8 mouse cellular contexts compared by ENCODE assay signal in the genomic region with DNA sequence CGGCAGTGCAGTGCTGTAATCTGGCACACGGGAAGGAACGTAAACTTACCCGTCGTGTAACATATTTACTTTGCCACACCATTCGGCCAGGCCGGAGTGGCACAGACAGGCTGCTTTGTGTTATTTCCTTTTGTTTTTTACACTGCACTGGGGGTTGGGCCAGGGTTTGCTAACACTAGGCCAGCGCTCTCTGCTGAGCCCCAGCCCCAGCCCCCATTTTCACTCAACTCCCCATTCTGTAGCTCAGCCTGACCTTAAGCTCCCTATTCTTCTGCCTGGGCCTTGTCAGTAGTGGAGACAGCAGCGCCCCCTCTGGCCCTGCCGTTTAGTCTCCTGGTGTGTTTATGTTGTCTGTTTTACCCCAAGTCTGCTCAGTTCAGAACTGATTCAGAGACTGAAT.
DNase-seq lines count a peak whose midpoint lies in the region; ATAC-seq and TF ChIP-seq lines count a peak whose summit lies in the region.

No protein-coding gene starts in this region.

- 0 out of 2 replicates have a peak, but pooled peaks have one; percentile 21 for TF ChIP-seq CTCF in bone marrow, adult 2 months (IDR thresholded peaks at IDR 0.05; ENCODE audit: control insufficient read depth, insufficient read depth, low read length)

- ATAC-seq in hindbrain, embryonic 12.5 days (ENCODE audit: low FRiP score) = peak; percentile 58
- no peak for ATAC-seq in megakaryocyte-erythroid progenitor cell, adult 5-6 weeks (replicated peaks; ENCODE audit: low FRiP score, low TSS enrichment, poor library complexity, severe bottlenecking)

- no peaks in the 10 kb centered on the region; the same call in 1 of the 2 replicates for H3K4me1 ChIP-seq in bone marrow, adult 2 months (ENCODE audit: control insufficient read depth, insufficient read depth, low read length)
- peaks cover 38% of the 10 kb centered on the region for H3K4me1 ChIP-seq in hindbrain, embryonic 12.5 days

- H3K4me2 ChIP-seq in hindbrain, embryonic 12.5 days (replicated peaks) = no peak overlapping the region

- H3K9me3 ChIP-seq in hindbrain, embryonic 12.5 days (replicated peaks) = no peaks in the 10 kb centered on the region

- WGBS in bone marrow, adult 2 months = 79% methylated on average over 10 of the region's 10 CpGs
- 30% methylated on average over 10 of the region's 10 CpGs for WGBS in hindbrain, embryonic 12.5 days

- H3K4me3 ChIP-seq in bone marrow, adult 2 months (replicated peaks; ENCODE audit: control insufficient read depth, low read depth, low read length) = no peak overlapping the region
- H3K4me3 ChIP-seq in hindbrain, embryonic 12.5 days = no peak overlapping the region

- no peak for TF ChIP-seq POLR2A in bone marrow, adult 2 months (IDR thresholded peaks at IDR 0.05; ENCODE audit: borderline replicate concordance, control insufficient read depth, low read depth, low read length)

- H3K36me3 ChIP-seq in hindbrain, embryonic 12.5 days = no peaks in the 10 kb centered on the region

- no peak overlapping the region for H3K27ac ChIP-seq in bone marrow, adult 2 months (ENCODE audit: control insufficient read depth, insufficient read depth, low read depth, low read length, poor library complexity)
- peak overlapping the region; percentile 80 for H3K27ac ChIP-seq in hindbrain, embryonic 12.5 days

- peak; percentile 35 for DNase-seq in kidney, postnatal 10 days
- DNase-seq in kidney, adult 18-20 months = no peak
- peak; percentile 24 for DNase-seq in mesoderm, embryonic 11.5 days (ENCODE audit: low read depth, low spot score)
- DNase-seq in thymus, postnatal 4 days = peak; percentile 82
- DNase-seq in urinary bladder, adult 2 months (ENCODE audit: low spot score) = no peak

- no peak overlapping the region; the same call in 1 of the 2 replicates for H3K9ac ChIP-seq in hindbrain, embryonic 12.5 days

- no peaks in the 10 kb centered on the region for H3K27me3 ChIP-seq in hindbrain, embryonic 12.5 days

Comparison
In these comparisons a context has a peak if more than half of its experiments do, and no peak if none do; other contexts are left out.
1. DNase-seq: peak in kidney, postnatal 10 days (single experiment), mesoderm, embryonic 11.5 days (single experiment) and thymus, postnatal 4 days (single experiment); none in kidney, adult 18-20 months (single experiment) and urinary bladder, adult 2 months (single experiment).